Mouse (Mus musculus) erythroblast, embryonic 14.5 days (primary cell): ENCODE measurements around the gene Acer1.

Experiments used
- GATA1 ChIP-seq: IDR thresholded peaks from 2 replicates; pipeline ENCODE4 v1.6.1; 2012; ENCODE audit warnings: low read length, inconsistent platforms, mixed read lengths
- TAL1 ChIP-seq: IDR thresholded peaks from 3 replicates; pipeline ENCODE4 v1.6.1; 2012; ENCODE audit warnings: low read length, inconsistent platforms, mixed read lengths

DNA sequence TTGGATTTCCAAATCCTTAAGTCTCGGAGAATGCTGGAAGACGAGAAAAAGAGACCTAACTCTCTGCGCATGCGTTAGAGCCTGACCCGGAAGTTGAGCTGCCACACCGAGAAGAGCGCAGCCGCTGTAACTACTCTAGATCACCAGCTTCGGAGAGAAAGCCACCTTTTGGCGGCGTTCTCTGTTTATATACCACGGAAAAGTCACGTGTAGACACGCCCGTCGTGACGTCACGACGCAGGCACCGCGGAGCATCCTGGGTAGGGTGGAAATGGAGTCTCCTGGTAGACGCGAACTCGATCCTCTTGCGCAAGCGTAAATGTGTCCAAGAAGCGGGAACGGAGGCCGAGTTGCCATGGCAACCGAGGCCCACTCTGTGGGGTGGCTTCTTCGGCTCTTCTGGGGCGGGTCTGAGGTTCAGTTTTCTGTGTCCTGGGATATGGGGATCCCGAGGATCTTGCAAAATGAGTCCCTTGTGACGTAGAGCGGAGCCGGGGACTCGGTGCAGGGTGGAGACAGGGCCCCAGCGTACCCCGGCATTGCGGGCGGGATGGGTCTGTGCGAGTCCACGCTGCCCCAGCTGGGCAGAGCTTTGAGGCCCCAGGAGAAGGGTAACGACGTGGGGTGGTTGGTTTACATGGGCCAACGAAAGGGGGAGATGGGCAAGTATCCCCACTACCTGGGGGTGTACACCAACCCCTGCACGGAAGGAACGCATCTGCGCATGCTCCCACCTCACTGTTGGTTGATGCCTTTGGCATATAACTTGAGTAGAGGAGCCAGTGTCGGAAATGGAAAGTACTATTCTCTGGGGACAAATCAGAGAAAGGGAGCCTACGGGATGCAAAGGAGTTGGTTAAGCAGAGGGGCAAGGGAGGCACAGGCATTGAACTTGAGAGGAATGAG is 29.6 kb upstream of the Acer1 start, which contains the start of the genes Gtf2f1 and Gm17949:
- TF ChIP-seq GATA1 (no peak), TAL1 (no peak)
